Mouse (Mus musculus): ENCODE results near the gene Kcnip3. TPM values are rescaled to one million over a fixed set of nuclear protein-coding genes. Genes with fewer than 3 reads are reported as not detected.

Gene Kcnip3
- polyA plus RNA-seq, 1 experiment from 2014 or later: 0.86 TPM

GRCm38 (mm10) chr2:127461351-127461750 is 60.5 kb downstream of the Kcnip3 start:
- H3K4me2 ChIP-seq: no peak overlapping the region
- WGBS: 31% methylated on average over 9 of the region's 9 CpGs
- H3K4me1 ChIP-seq (replicated peaks): peaks cover 18% of the 10 kb centered on the region
- ATAC-seq (replicated peaks; ENCODE audit: insufficient number of reproducible peaks, insufficient read depth, low FRiP score, low read depth): no peak
- no peak overlapping the region for H3K9ac ChIP-seq
- H3K27ac ChIP-seq: no peak overlapping the region
- H3K36me3 ChIP-seq: no peaks in the 10 kb centered on the region
- H3K4me3 ChIP-seq: no peak overlapping the region
- peaks cover 27% of the 10 kb centered on the region for H3K27me3 ChIP-seq
- no peaks in the 10 kb centered on the region for H3K9me3 ChIP-seq (replicated peaks)

- Histone ChIP-seq H3K4me1 (replicated peaks) (peaks cover 12% of the 10 kb centered on the region), H3K4me2 (no peak overlapping the region), H3K27ac (no peak overlapping the region), H3K36me3 (no peaks in the 10 kb centered on the region), H3K9me3 (replicated peaks) (no peaks in the 10 kb centered on the region), H3K9ac (no peak overlapping the region), H3K27me3 (peaks cover 35% of the 10 kb centered on the region), H3K4me3 (no peak overlapping the region)
- WGBS: 71% methylated on average over 2 of the region's 2 CpGs
- ATAC-seq (replicated peaks; ENCODE audit: insufficient number of reproducible peaks, insufficient read depth, low FRiP score, low read depth): no peak
Measured at GRCm38 (mm10) chr2:127459341-127459740, 62.6 kb downstream of the Kcnip3 start.

DNA sequence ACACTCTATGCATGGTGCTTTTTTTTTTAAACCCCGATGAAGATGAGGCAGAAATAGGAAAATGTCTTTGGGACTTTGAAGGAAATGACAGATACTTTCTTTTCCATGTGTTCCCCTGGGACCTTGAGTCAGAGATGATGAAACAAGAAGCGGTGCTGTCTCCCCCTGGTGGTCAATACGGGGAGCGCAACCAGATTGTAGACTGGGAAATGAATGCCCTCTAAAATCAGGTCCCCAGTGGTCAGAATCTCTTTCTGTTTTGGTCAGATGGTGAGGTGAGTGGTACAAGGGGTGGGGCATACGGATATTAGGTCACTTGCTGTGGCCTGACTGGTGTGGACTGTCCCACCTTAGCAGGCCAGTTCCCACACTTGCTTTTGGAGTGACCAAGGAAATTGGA is 68.1 kb downstream of the Kcnip3 start:
- Histone ChIP-seq H3K27me3 (peaks cover 38% of the 10 kb centered on the region), H3K9me3 (replicated peaks) (no peaks in the 10 kb centered on the region), H3K4me1 (replicated peaks) (peaks cover 8% of the 10 kb centered on the region), H3K9ac (no peak overlapping the region), H3K4me3 (no peak overlapping the region), H3K36me3 (no peaks in the 10 kb centered on the region), H3K27ac (no peak overlapping the region), H3K4me2 (no peak overlapping the region)
- no peak for ATAC-seq (replicated peaks; ENCODE audit: insufficient number of reproducible peaks, insufficient read depth, low FRiP score, low read depth)
- 5% methylated on average over 5 of the region's 5 CpGs for WGBS

GRCm38 (mm10) chr2:127453141-127453540 is 68.8 kb downstream of the Kcnip3 start:
- H3K27ac ChIP-seq: no peak overlapping the region
- no peaks in the 10 kb centered on the region for H3K36me3 ChIP-seq
- H3K4me3 ChIP-seq: no peak overlapping the region
- ATAC-seq (replicated peaks; ENCODE audit: insufficient number of reproducible peaks, insufficient read depth, low FRiP score, low read depth): no peak
- WGBS: 75% methylated on average over 9 of the region's 9 CpGs
- H3K9me3 ChIP-seq (replicated peaks): no peaks in the 10 kb centered on the region
- H3K4me2 ChIP-seq: no peak overlapping the region
- H3K4me1 ChIP-seq (replicated peaks): peaks cover 8% of the 10 kb centered on the region
- H3K27me3 ChIP-seq: peaks cover 38% of the 10 kb centered on the region
- no peak overlapping the region for H3K9ac ChIP-seq

- Histone ChIP-seq H3K27me3 (peaks cover 30% of the 10 kb centered on the region), H3K9ac (no peak overlapping the region), H3K4me2 (no peak overlapping the region), H3K9me3 (replicated peaks) (no peaks in the 10 kb centered on the region), H3K4me3 (no peak overlapping the region), H3K4me1 (replicated peaks) (peaks cover 8% of the 10 kb centered on the region), H3K36me3 (no peaks in the 10 kb centered on the region), H3K27ac (no peak overlapping the region)
- ATAC-seq (replicated peaks; ENCODE audit: insufficient number of reproducible peaks, insufficient read depth, low FRiP score, low read depth): no peak
- 6% methylated on average over 6 of the region's 6 CpGs for WGBS
Measured at GRCm38 (mm10) chr2:127451748-127452147, 70.1 kb downstream of the Kcnip3 start.

GRCm38 (mm10) chr2:127449691-127450090 is 72.2 kb downstream of the Kcnip3 start:
- Histone ChIP-seq H3K27me3 (peaks cover 22% of the 10 kb centered on the region), H3K4me2 (no peak overlapping the region), H3K36me3 (no peaks in the 10 kb centered on the region), H3K9ac (no peak overlapping the region), H3K4me1 (replicated peaks) (peaks cover 11% of the 10 kb centered on the region), H3K27ac (no peak overlapping the region), H3K4me3 (no peak overlapping the region), H3K9me3 (replicated peaks) (no peaks in the 10 kb centered on the region)
- ATAC-seq (replicated peaks; ENCODE audit: insufficient number of reproducible peaks, insufficient read depth, low FRiP score, low read depth): peak; percentile 43; the same call in 1 of the 2 replicates
- WGBS: 28% methylated on average over 7 of the region's 7 CpGs

GRCm38 (mm10) chr2:127446847-127447246 is 75.0 kb downstream of the Kcnip3 start:
- Histone ChIP-seq H3K9me3 (replicated peaks) (no peaks in the 10 kb centered on the region), H3K36me3 (no peaks in the 10 kb centered on the region), H3K4me3 (no peak overlapping the region), H3K4me1 (replicated peaks) (peaks cover 20% of the 10 kb centered on the region), H3K27ac (no peak overlapping the region), H3K4me2 (no peak overlapping the region), H3K9ac (no peak overlapping the region), H3K27me3 (peaks cover 7% of the 10 kb centered on the region; the same call in 1 of the 2 replicates)
- WGBS: 25% methylated on average over 3 of the region's 3 CpGs
- no peak for ATAC-seq (replicated peaks; ENCODE audit: insufficient number of reproducible peaks, insufficient read depth, low FRiP score, low read depth)

DNA sequence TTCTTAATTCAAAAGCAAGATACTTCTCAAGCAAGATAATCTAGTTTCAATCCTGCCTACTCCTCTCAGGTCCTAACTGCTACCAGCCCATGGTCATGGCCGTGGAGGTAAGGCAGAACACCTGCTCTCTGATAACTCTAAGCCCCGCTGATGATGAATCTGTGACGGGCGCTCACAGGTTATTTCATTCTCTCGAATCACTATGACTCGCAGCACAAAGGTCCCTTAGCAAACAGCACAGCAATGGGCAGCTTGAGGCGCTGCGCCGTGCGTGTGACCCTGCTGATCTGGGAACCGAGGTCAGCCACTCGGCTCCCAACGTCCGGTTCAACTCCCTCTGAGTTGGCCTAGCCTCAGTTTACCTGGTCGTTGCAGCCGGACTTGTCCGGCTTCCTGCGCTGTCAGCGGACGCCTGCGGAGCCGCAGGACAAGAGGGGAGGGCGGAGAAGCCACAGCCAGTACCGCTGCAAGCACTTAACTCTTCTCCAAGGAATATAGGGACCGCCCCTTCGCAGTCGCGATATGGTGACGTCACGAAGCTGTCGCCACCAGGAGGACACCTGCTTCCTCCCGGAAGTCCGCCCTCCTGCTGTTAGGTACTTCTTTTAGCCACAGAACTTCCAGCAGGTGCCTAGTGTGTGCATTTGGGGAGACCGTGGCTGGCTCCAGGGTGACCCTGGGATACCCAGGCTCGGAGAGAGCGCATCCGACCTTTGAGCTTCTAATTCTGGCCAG is 77.7 kb downstream of the Kcnip3 start, which contains the start of gene Fahd2a:
Fahd2a (minus strand) TSS at position 511 of the 735 bp plus-strand sequence.
- peak within 1 kb of the TSS; percentile 63 for H3K9ac ChIP-seq
- H3K4me2 ChIP-seq: peak within 1 kb of the TSS; percentile 82
- ATAC-seq (replicated peaks; ENCODE audit: insufficient number of reproducible peaks, insufficient read depth, low FRiP score, low read depth): peak; percentile 62; the same call in 1 of the 2 replicates
- peak within 1 kb of the TSS; percentile 63 for H3K4me3 ChIP-seq
- WGBS: 3% methylated on average over 36 of the region's 37 CpGs
- peaks cover 12% of the 10 kb centered on the region for H3K4me1 ChIP-seq (replicated peaks)
- no peaks in the 10 kb centered on the region for H3K27me3 ChIP-seq
- no peaks in the 10 kb centered on the region for H3K36me3 ChIP-seq
- peak within 1 kb of the TSS; percentile 31 for H3K27ac ChIP-seq
- no peaks in the 10 kb centered on the region for H3K9me3 ChIP-seq (replicated peaks)

DNA sequence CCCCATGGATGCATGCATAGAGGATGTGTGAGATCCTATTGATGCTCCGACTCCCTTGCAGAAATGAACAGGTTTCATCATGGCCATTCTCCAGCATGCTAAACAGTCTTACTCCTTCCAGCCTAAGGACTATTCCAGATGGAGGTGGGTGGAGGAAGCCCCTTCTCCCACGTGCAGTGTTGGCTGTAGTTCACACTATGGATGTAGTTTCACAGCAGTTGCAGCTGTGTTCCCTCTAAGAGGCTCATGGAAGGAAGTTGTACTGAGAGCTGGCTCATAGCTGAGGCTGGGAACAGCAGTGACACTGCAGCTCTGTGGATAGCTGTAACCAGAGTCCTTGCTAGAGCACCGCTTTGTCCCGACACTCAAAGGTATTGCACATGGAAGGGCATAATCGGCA is 84.2 kb downstream of the Kcnip3 start:
- H3K4me2 ChIP-seq: no peak overlapping the region
- no peak for ATAC-seq (replicated peaks; ENCODE audit: insufficient number of reproducible peaks, insufficient read depth, low FRiP score, low read depth)
- no peak overlapping the region for H3K9ac ChIP-seq
- peaks cover 10% of the 10 kb centered on the region; the same call in 1 of the 2 replicates for H3K36me3 ChIP-seq
- H3K9me3 ChIP-seq (replicated peaks): no peaks in the 10 kb centered on the region
- H3K4me1 ChIP-seq (replicated peaks): no peaks in the 10 kb centered on the region
- H3K27ac ChIP-seq: no peak overlapping the region
- WGBS: 85% methylated on average over 5 of the region's 5 CpGs
- no peaks in the 10 kb centered on the region for H3K27me3 ChIP-seq
- H3K4me3 ChIP-seq: no peak overlapping the region

- Histone ChIP-seq H3K4me2 (no peak overlapping the region), H3K4me1 (replicated peaks) (no peaks in the 10 kb centered on the region), H3K27ac (no peak overlapping the region), H3K9ac (no peak overlapping the region), H3K27me3 (no peaks in the 10 kb centered on the region; the same call in 1 of the 2 replicates), H3K9me3 (replicated peaks) (no peaks in the 10 kb centered on the region), H3K36me3 (peaks cover 10% of the 10 kb centered on the region; the same call in 1 of the 2 replicates), H3K4me3 (no peak overlapping the region)
- 93% methylated on average over 2 of the region's 2 CpGs for WGBS
- ATAC-seq (replicated peaks; ENCODE audit: insufficient number of reproducible peaks, insufficient read depth, low FRiP score, low read depth): no peak
Measured at GRCm38 (mm10) chr2:127435554-127435953, 86.3 kb downstream of the Kcnip3 start.

DNA sequence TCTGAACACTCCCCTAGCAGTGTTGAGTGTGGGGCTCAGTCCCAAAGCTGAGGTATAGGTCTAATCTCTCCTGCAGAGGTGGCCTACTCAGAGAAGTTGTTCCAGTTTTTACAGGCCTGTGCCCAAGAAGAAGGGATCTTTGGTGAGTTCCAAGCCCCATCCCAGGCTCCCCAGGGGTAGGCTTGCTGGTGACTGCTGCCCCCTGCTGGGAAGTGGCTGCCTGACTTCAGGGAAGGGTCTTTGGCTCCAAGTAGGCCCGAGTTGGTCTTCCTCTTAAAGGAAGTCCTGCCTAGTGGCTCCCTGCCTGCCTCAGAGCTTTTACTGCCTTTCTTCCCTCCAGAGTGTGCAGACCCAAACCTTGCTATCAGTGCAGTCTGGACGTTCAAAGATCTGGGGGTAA is 86.8 kb downstream of the Kcnip3 start:
- H3K4me3 ChIP-seq: no peak overlapping the region
- 31% methylated on average over 2 of the region's 2 CpGs for WGBS
- no peaks in the 10 kb centered on the region for H3K4me1 ChIP-seq (replicated peaks)
- no peak for ATAC-seq (replicated peaks; ENCODE audit: insufficient number of reproducible peaks, insufficient read depth, low FRiP score, low read depth)
- no peaks in the 10 kb centered on the region for H3K9me3 ChIP-seq (replicated peaks)
- H3K27ac ChIP-seq: no peak overlapping the region
- H3K27me3 ChIP-seq: no peaks in the 10 kb centered on the region; the same call in 1 of the 2 replicates
- no peak overlapping the region for H3K4me2 ChIP-seq
- H3K9ac ChIP-seq: no peak overlapping the region
- H3K36me3 ChIP-seq: peaks cover 10% of the 10 kb centered on the region; the same call in 1 of the 2 replicates

Measured in heart, embryonic 15.5 days (tissue).